Mouse (Mus musculus): ENCODE results near the gene Gm21981. TPM values are rescaled to one million over a fixed set of nuclear protein-coding genes. Genes with fewer than 3 reads are reported as not detected.

The Gm21981 gene
- total RNA-seq, 1 experiment from 2014 or later, result not detected

DNA sequence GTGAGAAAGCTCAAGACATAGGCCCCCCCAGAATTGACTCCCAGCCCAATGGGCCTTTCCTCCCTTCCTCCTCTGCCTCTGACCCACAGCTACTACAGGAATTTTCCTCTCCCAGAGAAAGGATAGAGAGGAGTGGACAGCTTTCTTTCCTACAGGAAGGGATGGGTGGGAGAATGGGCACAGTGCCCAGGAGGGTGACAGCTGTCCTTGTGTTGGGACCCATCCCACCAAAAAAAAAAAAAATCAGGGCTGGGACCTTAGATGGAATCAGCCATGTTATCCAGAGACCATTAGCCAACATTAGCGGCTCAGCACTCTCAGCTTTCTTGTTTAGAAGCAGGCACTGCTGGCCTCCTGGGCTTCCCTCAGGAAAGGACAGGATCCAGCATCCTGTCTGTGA, 11.9 kb upstream of the Gm21981 start:
- ATAC-seq (ENCODE audit: extremely low read depth, insufficient number of reproducible peaks, low FRiP score, poor library complexity, severe bottlenecking), result no peak

DNA sequence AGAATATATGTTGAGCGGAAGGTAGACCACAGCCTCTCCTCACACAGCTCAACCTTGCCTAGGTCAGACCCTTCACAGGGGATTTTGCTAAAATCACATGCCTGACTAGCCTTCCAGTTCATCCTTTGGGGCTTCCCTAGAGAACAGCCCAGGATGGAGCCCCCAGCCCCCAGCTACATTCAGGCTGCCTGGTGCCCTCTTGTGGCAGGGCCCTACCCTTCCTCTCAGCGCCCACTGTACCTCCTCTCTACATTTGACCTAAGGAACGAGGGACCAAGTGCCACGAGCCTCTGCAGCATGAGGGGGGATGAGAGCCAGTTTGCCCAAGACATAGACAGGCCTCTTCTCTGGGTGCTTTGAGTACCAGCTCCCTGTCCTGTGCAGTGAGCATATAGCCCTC, 10.4 kb upstream of the Gm21981 start:
- ATAC-seq (ENCODE audit: extremely low read depth, insufficient number of reproducible peaks, low FRiP score, poor library complexity, severe bottlenecking), result no peak

DNA sequence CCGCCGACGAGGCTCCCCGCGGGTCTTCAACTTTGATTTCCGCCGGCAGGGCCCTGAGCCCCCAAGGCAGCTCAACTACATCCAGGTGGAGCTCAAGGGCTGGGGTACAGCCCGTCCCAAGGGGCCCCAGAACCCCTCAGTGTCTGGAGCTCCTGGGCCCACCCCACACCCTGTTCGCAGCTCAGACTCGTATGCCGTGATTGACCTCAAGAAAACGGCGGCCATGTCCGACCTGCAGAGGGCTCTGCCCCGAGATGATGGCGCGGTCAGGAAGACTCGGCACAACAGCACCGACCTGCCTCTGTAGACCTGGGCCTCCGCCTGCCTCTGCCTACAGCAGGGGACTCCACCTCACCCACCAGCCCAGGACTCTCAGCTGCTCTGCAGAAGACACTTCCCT, 9.3 kb upstream of the Gm21981 start:
- no peak for ATAC-seq (ENCODE audit: extremely low read depth, insufficient number of reproducible peaks, low FRiP score, poor library complexity, severe bottlenecking)

DNA sequence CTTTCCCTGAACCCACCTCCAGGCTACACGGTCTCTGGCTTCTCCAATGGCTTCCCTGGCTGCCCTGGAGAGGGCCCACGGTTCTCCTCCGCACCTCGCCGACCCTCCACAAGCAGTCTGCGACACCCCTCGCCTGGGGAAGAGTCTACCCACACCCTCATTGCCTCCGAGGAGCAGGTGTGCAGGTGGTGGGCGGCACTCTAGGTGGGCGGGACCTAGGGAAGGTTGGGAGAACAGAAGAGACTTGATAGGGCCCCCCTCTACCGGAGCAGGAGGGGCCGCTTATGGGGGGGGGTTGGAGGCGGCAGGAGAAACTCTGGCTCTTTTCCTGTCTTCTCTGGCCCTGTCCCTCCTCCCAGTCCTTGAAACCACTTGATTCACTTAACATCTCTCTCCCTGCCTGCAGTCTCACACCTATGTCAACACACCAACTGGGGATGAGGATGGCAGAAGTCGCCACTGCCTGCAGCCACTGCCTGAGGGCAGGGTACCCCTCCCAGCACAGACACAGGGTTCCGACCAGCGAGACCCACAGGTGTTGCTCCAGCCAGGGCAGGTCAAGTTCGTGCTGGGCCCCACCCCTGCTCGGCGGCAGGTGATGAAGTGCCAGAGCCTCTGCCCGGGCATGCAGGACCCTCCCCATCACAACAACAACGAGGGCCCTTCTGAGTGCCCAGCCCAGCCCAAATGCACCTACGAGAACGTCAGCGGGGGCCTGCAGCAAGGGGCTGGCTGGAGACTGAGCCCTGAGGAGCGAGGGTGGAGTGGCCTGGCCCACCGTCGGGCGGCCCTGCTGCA, 8.5 kb upstream of the Gm21981 start:
- ATAC-seq (ENCODE audit: extremely low read depth, insufficient number of reproducible peaks, low FRiP score, poor library complexity, severe bottlenecking), result no peak

DNA sequence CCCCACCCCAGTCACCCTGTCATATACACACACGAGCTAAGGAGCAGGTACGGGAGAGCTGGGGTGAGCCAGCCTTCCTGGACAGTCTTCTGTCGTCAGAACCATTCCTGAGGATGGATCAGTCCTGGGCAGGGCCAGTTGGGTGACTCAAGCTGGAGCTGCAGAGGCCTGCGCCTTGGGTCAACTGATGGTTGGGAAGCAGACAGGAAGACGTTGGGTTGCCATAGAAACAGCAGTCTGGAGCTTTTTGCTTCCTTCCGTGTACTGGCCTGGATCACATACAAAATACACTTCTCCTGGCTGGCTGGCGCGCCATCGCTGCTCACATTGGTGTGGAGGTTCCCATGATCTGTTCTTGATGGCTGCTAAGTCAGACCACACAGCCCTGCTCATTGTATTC, 7.5 kb upstream of the Gm21981 start:
- ATAC-seq (ENCODE audit: extremely low read depth, insufficient number of reproducible peaks, low FRiP score, poor library complexity, severe bottlenecking), result no peak

DNA sequence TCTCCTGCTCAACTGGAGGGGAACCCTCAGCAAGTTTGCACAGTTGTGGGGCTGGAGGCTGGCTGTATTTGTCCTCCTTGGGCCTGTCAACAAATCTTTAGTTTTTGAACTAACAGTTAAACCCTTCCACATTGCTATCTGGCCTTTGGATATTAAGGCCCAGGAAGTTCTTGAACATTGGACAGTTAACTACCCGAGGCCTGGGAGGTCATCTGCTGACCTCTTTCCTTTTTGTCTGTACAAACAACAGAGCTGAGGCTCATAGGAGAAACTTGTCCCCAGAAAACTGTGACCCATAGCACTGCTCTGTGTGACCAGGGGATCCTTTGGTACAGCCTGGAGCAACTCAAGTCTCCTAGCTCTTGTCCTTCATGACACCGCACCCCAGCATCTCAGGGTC, 4.8 kb upstream of the Gm21981 start:
- no peak for ATAC-seq (ENCODE audit: extremely low read depth, insufficient number of reproducible peaks, low FRiP score, poor library complexity, severe bottlenecking)

DNA sequence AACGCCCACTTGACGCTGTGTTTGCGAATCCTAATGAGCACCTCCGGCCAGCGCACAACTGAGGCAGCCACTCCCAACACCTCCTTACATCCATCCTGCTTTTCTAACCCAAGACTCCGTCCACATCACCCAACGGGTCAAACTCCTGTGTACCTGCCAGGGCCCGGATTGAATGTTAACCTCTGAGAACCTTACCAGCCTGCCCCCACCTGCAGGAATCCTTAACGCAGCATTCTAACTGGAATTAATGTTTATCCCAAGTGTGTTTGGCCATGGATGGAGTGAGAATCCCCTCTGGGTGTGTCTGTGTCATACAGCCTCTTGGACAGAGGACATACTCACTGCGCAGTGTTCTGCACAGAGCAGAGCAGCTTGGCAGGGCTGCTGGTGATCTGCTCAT, 3.9 kb upstream of the Gm21981 start:
- ATAC-seq (ENCODE audit: extremely low read depth, insufficient number of reproducible peaks, low FRiP score, poor library complexity, severe bottlenecking), result no peak

DNA sequence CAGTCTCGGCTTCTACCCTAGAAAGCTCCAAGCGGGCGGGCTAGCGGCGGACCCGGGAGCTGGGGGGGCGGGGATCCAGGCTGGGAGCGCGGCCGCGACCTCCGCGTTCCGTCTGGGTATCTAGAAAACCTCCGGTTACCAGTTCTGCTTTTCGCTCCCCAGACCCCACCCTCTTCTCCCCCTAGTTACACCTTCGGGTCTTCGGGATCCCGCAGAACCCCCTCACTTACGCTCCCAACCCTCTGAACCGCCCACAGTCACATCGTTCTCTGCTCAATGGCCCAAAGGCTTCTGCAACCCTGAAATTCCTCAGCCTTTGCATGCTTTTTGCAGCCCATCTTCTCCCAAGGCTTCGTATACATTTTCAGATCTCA, 1.1 kb upstream of the Gm21981 start:
- ATAC-seq (ENCODE audit: extremely low read depth, insufficient number of reproducible peaks, low FRiP score, poor library complexity, severe bottlenecking), result no peak

DNA sequence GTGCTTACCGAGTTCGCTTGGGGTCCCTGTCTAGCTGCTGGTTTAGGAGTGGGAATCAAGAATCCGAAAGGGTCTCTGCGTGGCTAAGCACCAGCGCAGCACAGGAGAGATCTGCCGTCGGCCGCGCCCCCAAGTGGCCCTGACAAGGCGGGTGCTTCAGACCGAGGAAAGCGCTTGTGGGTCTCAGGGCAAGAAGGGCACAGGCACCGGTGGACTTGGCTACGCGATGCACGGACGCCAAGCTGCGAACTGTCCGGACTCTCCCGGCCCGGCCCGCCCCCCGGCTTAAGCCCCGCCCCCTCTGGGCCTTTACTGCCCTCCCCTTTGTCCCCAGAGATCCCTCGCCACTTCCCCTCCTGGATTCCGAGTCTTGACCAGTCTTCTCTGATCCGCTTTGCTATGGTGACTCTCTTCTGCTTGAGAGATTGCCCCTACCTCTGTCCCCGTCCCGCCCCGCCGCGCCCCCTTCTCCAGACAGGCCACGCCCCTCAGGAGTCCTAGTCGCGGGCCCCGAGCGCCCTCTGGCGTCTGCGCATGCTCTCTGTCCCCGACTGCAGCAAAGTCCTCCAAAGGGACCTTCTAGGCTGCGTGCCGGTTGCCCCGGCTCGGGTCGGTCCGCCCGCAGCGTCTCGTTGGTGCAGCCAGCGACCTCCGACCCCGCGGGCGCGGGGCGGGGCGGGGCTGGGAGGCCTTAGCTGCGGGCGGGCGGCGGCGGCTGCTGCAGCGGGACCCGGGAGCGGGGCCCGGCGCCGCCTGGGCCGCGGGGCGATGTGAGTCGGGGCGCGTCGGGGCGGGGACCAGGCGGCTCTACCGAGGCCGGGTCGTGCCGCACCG, 465 bp upstream of the Gm21981 start, which contains the start of gene Prickle4:
Gene Prickle4 (minus strand): TSS at position 234 of the 834 bp plus-strand sequence.
- ATAC-seq (ENCODE audit: extremely low read depth, insufficient number of reproducible peaks, low FRiP score, poor library complexity, severe bottlenecking), result peak; percentile 87

DNA sequence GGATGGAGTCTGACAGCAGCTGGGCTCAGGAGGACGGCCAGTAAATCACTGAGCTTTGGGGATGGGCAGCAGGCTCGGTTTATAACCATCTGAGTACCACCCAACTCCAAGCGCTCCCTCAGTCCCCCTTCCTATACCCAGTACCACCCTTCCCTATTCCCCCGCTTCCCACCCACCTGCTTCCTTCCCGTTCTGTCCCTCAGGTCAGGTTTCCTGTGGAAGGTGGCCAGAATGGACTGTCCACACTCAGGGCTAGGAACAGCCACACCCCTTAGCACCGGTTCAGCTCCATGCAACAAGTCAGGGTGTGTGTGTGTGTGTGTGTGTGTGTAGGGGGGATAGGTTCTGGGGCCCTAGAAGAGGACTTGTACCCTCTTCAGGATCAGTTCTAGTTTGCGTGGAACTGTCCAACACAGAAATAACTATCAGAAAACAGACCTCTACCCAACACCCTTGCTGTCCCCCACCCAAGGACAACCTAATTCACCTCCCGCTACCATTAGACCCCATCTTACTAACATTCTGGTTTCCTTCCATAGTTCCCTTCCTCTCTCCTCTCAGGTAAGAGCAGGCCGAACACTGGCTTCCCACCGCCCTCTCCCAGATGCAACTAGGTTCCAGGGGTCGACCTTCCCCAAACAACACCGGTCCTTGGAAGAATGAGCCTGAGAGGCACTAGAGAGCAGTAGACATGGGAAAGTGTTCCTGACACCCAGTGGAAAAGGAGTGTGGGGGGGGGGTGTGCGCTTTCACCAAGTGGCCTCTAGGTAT, 399 bp downstream of the Gm21981 start:
- ATAC-seq (ENCODE audit: extremely low read depth, insufficient number of reproducible peaks, low FRiP score, poor library complexity, severe bottlenecking), result no peak

DNA sequence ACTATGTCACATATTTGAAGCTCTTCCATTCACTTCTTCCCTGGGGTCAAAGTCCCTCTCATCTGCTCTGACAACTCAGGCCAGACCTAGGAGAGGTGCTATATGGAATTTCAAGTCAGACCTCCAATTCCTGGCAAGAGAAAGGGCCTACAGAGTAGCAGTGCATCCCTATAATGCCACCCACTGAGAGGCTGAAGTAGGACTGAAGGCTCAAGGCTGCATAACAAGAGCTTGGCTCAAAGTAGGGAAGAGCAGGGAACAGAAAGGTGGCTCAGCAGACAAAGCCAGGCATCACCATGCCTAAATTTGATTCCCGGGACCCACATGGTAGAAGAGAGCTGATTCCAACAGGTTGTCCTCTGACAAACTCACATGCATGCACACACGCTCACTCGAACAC, 2.6 kb downstream of the Gm21981 start:
- ATAC-seq (ENCODE audit: extremely low read depth, insufficient number of reproducible peaks, low FRiP score, poor library complexity, severe bottlenecking), result no peak

DNA sequence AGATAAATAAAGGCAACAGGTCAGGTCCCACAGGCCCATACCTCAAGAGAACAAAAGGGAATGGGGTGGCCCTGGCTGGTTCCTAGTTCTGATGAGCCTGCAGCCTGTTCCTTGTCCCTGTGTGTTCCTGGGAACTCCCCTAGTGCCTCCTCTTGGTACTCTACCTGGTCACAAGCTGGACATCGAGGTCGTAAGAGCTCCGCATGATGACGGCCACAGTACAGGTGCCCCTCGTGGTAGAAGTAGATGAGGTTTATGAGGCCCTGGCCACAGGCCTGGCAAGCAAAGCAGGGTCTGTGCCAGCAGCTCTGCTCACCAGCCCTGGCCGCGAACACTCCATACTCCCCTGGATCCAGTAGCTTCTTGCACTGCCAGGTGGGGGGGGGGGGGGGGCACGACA, 4.4 kb downstream of the Gm21981 start:
- ATAC-seq (ENCODE audit: extremely low read depth, insufficient number of reproducible peaks, low FRiP score, poor library complexity, severe bottlenecking), result no peak

DNA sequence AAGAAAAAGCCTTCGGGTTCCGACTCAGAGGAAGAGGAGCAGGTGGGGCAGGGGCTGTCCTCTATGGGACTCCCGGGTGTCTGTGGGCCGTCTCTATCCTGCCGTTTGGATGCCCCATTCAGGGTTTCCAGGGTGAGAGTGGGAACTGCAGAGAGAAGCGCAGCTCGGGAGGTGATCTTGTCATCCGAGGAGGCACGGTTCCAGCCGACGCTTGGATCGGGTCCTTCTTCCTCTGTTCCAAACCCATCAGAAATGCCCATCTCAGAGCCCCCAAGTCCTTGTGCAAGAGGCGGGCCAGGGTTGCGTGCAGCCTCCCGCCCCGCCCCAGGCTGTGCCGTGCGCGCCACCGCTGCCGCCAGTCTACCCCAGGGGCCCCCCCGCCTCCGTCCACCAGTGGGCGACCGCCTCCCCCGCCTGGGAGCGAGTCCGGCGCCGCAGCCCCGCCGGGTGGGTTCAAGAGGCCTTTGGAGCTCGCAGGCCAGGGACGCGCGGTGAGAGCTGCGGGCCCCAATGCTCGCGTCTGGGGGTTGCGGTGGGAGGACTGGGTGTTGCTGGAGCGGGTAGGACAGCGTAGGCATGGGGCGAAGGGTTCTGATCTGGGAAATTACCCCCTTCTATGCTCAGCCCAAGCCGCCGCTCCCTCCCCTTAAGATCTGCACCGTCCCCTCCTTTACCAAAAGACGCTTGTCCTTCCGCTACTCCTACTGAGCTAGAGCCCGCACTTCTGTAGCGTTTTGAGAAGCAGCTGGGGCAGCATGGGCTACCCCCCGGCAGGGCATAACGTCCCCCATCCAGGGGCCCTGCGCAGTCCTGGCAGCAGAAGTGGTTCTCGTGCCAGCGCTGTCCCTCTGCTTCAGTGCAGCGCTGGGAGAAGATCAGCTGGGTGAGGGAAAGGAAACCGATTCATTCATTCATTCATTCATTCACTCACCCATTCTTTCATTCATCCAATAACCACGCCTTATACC, 5.4 kb downstream of the Gm21981 start, which contains the start of gene Frs3:
Gene Frs3 (plus strand): TSS at position 423 of the 968 bp plus-strand sequence.
- ATAC-seq (ENCODE audit: extremely low read depth, insufficient number of reproducible peaks, low FRiP score, poor library complexity, severe bottlenecking), result no peak

DNA sequence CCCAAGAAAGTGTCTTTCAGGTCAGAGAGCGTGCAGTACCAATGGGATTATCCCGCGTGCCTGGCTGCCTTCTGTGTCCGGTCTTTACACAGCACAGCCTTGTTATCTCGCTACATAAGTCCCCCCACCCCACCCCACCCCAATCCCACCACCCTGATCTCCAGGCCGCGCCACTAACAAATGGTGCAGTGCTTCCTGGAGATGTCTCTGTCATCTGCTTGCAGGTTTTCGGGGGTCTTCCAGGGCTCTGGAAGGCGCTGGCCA, 6.0 kb downstream of the Gm21981 start, which contains the start of gene Tomm6:
Gene Tomm6 (minus strand): TSS at position 43 of the 264 bp plus-strand sequence.
- ATAC-seq (ENCODE audit: extremely low read depth, insufficient number of reproducible peaks, low FRiP score, poor library complexity, severe bottlenecking), result no peak

DNA sequence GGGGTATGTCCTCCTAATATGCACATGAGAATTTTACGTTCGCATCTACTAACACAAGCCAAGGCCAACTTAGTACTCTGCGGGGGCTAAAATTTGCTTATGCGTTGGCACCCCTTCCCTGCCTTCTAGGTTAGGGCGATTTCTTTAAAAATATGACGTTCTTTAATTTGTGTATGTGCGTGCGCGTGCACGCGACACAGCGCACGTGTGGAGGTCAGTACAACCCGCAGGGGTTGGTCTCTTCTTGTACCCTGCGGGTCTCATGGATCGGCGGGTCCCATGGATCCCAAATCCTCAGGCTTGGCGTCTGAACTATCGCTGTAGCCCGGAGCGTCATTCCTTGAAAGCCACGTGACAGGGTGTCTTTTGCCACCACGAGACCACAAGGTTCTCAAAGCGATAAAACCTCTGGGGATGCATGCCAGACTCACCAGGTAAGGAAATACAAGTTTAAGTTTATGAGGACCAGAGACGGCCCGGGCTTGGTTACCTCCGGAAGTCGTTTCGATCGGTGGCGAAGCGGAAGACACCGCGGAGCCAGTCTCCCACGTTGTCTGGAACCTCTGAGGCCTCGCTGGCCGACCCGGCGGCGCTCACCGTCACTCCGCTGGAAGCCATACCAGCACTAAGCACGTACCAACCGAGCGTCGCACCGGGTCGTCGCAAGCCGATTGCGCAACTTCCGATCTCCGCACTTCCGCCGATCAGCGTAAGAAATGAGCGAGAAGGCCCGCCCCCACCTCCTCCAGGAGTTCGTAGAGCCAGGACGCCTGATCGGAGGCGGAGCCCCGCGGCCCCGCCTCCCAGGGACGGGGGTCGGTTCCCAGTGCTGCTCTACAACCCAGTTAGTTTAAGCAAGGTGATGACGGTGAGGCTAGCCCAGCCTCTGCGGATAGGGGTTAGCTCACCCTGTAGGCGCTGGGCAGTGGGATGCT, 6.6 kb downstream of the Gm21981 start:
- ATAC-seq (ENCODE audit: extremely low read depth, insufficient number of reproducible peaks, low FRiP score, poor library complexity, severe bottlenecking), result peak; percentile 91

DNA sequence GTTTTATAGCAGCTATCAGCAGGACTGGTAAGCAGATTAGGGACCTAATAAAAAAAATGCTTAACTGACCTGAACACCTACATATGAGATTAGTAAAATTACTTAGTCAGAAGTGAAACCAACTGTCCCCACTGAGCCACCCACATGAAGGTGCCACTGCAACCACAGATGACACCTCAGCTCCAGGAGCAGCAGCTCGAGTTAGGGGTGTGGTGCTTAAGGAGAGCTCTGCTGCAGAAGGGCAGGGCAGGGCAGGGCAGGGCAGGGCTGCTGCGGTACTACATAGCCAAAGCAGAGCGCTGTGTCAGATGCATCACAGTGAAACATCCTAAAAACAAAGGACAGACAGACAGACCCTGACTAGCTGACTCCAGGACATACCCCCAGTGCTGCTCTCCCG, 11.4 kb downstream of the Gm21981 start:
- ATAC-seq (ENCODE audit: extremely low read depth, insufficient number of reproducible peaks, low FRiP score, poor library complexity, severe bottlenecking), result no peak

DNA sequence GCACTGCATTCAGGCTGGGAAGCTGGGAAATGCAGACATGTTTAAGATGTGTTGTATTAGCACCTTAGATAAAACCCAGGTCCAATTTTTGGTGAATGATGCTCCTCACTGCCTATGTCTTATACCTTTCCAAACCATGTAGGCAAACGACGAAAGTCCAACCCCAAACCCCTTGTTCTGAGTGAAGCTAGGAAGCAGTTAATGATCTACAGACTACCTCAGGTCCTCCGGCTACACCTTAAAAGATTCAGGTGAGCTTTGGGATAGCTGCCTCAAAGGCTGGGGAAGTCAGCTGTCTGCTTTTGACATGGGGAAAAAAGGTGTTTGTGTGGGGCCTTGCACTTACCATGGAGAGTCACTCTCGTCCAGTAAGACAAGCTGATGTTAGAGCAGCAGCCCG, 15.6 kb downstream of the Gm21981 start:
- no peak for ATAC-seq (ENCODE audit: extremely low read depth, insufficient number of reproducible peaks, low FRiP score, poor library complexity, severe bottlenecking)

DNA sequence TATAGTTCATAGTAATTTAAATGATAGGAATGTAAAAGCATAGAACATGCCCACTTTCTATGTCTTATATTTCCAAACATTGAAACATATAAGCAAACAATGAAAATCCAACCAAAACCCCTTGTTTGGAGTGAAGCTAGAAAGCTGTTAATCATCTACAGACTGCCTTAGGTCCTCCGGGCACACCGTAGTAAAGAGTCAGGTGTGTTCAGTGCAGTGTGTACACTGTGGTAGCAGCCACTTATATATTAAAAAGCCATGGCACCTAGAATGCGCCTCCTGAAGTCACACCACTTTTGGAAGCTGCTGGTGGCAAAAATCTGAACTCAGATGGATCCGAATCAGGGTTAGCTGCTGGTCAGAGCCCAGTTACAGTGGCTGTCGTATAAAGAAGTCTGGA, 16.0 kb downstream of the Gm21981 start:
- ATAC-seq (ENCODE audit: extremely low read depth, insufficient number of reproducible peaks, low FRiP score, poor library complexity, severe bottlenecking), result no peak
